Mouse (Mus musculus): Measurements from ENCODE around the gene Rpgrip1l. TPM values are rescaled to one million over a fixed set of nuclear protein-coding genes. Genes with fewer than 3 reads are reported as not detected.
A peak's percentile ranks its signal among the peaks of the same experiment; 100 is the strongest.

Gene Rpgrip1l
- polyA plus RNA-seq, 1 experiment = 0.27 TPM

DNA sequence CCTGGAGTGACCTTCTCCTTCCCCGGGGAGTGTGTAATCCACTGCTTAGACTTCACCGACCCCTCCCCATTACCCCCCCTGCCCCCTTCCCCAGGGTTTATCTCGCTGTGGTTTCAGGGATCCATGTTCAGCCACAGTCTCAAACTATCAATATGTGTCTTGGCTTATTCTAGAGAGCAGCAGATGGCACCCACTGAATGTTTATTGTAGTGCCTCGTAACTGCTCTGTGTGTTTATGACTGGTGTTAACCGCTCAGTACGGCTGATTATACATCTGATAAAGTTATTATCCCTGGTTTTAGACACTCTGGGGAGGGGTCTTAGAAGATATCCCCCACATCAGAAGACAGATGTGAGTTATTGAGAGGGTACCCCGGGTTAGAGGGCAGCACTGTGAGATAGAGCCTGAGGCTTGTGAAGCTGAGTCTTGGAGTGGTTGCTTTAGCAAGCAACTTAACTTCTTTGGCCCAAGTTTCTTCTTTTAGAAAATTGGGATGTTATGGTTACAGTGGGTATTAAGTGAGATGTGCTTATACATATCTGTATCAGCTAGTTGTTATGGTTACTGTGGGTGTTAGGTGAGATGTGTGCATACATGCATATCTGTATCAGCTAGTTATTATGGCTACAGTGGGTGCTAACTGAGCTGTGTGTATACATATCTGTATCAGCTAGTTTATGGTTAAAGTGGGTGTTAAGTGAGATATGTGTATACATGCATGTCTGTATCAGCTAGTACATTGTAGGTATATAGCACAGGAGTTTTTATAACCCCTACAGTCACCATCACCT is 6.1 kb upstream of the Rpgrip1l start:
- Histone ChIP-seq H3K4me3 (replicated peaks) (no peak overlapping the region), H3K36me3 (replicated peaks; ENCODE audit: low read length) (peaks cover 38% of the 10 kb centered on the region)
- TF ChIP-seq GATA1 (IDR thresholded peaks at IDR 0.05; ENCODE audit: borderline replicate concordance, low read length) (no peak), FLI1 (IDR thresholded peaks at IDR 0.05; ENCODE audit: low read length) (no peak)

DNA sequence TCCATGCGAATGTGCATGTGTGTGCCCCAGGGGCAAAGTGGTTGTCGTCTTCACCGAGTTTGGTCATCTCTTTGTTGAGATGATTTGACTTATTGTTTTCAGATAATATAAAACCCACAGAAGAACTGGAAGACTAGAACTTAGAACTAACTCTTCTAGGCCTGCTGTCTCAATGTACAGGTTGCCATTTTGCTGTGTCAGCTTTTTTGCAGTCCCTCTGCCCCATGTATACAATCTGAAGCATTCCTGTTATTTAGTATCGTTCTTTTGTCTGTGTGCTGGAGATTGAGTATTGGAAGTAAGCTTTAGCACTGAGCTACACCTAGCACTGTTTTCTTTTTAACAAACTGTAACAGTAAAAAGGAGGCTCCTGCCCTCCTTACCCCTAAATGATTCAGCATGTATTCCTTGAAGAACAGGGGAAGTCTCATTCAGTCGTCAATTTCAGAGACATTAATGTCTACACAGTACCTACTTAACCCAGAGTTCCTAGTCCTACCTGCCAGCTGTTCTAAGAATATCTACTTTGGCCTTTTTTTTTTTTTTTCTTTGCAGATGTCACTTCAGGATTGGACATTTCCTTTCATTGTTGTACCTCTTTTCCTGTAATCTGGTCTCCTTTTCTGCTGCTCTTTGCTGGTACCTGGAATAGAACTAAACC is 4.6 kb upstream of the Rpgrip1l start:
- H3K4me1 ChIP-seq = peaks cover 86% of the 10 kb centered on the region
- peak overlapping the region; percentile 39 for H3K4me3 ChIP-seq (replicated peaks)
- no peaks in the 10 kb centered on the region for H3K9me3 ChIP-seq
- peaks cover 29% of the 10 kb centered on the region for H3K36me3 ChIP-seq (replicated peaks; ENCODE audit: low read length)
- TF ChIP-seq GATA1 (IDR thresholded peaks at IDR 0.05; ENCODE audit: borderline replicate concordance, low read length) (no peak), FLI1 (IDR thresholded peaks at IDR 0.05; ENCODE audit: low read length) (no peak)
- no peaks in the 10 kb centered on the region for H3K27me3 ChIP-seq (replicated peaks)

More for the DNA sequence above, 6.1 kb upstream of the Rpgrip1l start:
- H3K27me3 ChIP-seq (replicated peaks) = no peaks in the 10 kb centered on the region
- H3K4me1 ChIP-seq = peaks cover 84% of the 10 kb centered on the region
- no peaks in the 10 kb centered on the region for H3K9me3 ChIP-seq

DNA sequence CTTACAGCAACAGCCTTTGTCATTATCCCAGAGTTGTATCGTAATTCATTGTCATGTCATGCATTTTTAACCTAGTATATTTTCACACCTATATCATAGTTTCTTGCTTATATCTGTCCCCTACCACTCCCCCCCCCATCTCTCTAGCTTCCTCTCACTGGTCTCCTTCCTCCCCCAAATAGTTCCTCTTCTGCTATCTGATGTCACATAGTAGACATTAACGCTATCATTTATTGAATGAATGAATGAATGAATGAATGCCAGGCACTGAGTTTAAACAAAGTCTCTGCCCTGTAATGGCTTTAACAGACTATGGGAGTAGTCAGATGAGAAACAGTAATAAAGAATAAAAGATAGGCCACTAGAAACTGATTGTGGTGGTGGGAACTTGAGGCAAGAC is 720 bp downstream of the Rpgrip1l start:
- H3K4me3 ChIP-seq (replicated peaks) = peak overlapping the region; percentile 96
- H3K36me3 ChIP-seq (replicated peaks; ENCODE audit: low read length) = peaks cover 23% of the 10 kb centered on the region
- TF ChIP-seq GATA1 (IDR thresholded peaks at IDR 0.05; ENCODE audit: borderline replicate concordance, low read length) (no peak), FLI1 (IDR thresholded peaks at IDR 0.05; ENCODE audit: low read length) (no peak)
- no peaks in the 10 kb centered on the region for H3K9me3 ChIP-seq
- no peaks in the 10 kb centered on the region for H3K27me3 ChIP-seq (replicated peaks)
- H3K4me1 ChIP-seq = peaks cover 54% of the 10 kb centered on the region

DNA sequence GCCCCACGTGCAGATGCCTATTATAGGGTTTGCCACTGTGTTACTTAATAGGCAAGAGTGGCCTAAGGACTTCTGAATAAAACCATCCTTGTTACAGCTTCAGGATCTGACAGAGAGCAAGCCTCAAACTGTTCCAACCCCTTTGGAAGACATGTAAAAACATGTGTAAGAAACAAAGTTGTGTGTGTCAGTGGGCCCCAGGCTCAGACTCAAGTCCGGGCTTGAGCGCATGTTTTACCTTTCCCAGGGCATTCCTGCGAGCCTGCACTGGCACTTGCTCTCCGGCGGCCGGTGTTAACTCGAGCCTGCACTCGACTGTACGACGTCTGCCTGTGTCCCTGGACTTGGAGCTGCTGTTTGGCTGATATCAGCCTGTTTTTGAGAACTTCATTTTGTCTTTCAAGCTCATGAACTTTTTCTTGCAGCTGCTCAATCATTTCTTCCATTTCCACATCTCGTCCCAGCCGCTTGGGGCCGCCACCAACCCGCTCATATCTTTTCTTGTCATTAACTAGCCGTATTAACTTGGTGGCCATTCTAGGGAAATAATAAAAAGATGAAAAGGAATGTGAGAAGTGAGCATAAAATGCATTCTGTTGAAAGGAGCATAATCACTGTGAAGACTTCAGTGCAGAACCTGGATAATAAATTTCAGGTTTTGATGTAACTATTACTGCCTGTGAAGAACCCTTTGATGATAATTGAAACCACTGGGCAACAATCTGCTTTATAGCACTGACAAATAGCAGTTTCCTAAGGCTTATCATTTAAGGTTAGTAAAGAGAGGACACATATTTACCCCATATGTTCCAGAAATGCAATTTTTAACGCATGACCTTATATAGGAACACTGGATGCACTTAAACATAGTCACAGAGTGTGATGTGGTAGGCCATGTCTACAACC is 8.3 kb downstream of the Rpgrip1l start:
- Histone ChIP-seq H3K27me3 (replicated peaks) (no peaks in the 10 kb centered on the region), H3K9me3 (no peaks in the 10 kb centered on the region), H3K36me3 (replicated peaks; ENCODE audit: low read length) (peaks cover 56% of the 10 kb centered on the region), H3K4me3 (replicated peaks) (no peak overlapping the region), H3K4me1 (no peaks in the 10 kb centered on the region)
- TF ChIP-seq FLI1 (IDR thresholded peaks at IDR 0.05; ENCODE audit: low read length) (no peak), GATA1 (IDR thresholded peaks at IDR 0.05; ENCODE audit: borderline replicate concordance, low read length) (no peak)

DNA sequence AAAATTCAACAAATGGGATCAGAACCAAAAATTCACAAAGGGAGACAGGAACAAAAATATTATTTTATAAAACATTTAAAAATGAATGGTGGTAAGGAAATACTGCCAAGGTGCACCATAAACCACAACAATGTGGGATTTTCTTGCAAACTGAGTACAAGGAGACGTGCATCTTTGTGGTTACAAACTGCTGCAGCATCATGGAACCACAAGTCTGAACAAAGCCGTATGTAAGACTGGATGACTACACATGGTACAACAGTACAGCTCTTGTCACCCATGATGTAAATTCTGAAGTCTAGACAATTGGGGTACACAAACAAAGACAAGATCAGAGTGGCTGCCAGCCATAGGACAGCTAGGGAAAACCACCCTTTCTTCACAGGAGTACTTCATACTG is 14.4 kb downstream of the Rpgrip1l start:
- TF ChIP-seq FLI1 (IDR thresholded peaks at IDR 0.05; ENCODE audit: low read length) (no peak), GATA1 (IDR thresholded peaks at IDR 0.05; ENCODE audit: borderline replicate concordance, low read length) (no peak)
- Histone ChIP-seq H3K9me3 (no peaks in the 10 kb centered on the region), H3K27me3 (replicated peaks) (no peaks in the 10 kb centered on the region), H3K4me3 (replicated peaks) (no peak overlapping the region), H3K4me1 (0 out of 2 replicates have a peak, but pooled peaks cover 3% of the 10 kb centered on the region), H3K36me3 (replicated peaks; ENCODE audit: low read length) (peaks cover 28% of the 10 kb centered on the region)

DNA sequence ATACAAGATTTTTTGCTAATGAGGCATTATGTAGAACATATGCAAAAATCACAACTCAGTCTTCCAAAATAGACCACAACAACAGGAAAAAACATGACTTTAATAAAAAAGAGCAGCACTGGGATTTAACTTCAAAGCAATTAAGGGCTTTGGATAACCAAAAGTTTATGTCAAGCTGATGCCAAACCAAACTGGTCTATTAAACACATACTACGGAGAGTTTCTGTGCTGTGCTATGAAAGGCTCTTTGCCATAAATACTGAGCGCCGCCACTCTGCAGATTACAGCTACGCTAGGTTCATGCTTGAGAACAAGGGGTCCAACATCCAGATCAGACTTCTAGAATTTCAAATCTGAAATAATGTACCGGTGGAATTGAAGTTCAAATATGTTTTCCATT is 17.3 kb downstream of the Rpgrip1l start:
- no peaks in the 10 kb centered on the region for H3K9me3 ChIP-seq
- peaks cover 16% of the 10 kb centered on the region for H3K36me3 ChIP-seq (replicated peaks; ENCODE audit: low read length)
- TF ChIP-seq FLI1 (IDR thresholded peaks at IDR 0.05; ENCODE audit: low read length) (no peak), GATA1 (IDR thresholded peaks at IDR 0.05; ENCODE audit: borderline replicate concordance, low read length) (no peak)
- no peak overlapping the region for H3K4me3 ChIP-seq (replicated peaks)
- no peaks in the 10 kb centered on the region for H3K27me3 ChIP-seq (replicated peaks)
- 0 out of 2 replicates have a peak, but pooled peaks cover 3% of the 10 kb centered on the region for H3K4me1 ChIP-seq

DNA sequence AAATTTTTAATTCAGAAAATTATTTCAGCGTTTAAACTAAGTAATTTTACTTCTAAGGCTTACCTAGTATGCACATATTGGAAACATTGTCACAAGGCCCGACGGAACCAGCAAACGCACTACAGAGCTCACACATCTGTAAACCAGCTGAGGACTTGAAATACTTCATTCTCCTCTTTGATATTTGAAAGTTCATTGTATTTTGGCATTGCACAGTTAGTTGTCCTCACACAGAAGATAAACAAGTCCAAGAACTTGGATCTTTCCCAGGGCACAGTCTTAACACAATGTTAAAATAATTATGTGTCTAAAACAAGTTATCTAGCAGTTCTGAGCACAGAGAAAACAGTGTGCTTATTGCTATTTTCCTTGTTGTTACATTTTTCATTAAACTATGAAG is 22.5 kb downstream of the Rpgrip1l start:
- Histone ChIP-seq H3K36me3 (replicated peaks; ENCODE audit: low read length) (peaks cover 5% of the 10 kb centered on the region), H3K4me3 (replicated peaks) (no peak overlapping the region), H3K9me3 (no peaks in the 10 kb centered on the region), H3K27me3 (replicated peaks) (no peaks in the 10 kb centered on the region), H3K4me1 (peaks cover 4% of the 10 kb centered on the region)
- TF ChIP-seq GATA1 (IDR thresholded peaks at IDR 0.05; ENCODE audit: borderline replicate concordance, low read length) = no peak
- TF ChIP-seq FLI1 (IDR thresholded peaks at IDR 0.05; ENCODE audit: low read length) = no peak

DNA sequence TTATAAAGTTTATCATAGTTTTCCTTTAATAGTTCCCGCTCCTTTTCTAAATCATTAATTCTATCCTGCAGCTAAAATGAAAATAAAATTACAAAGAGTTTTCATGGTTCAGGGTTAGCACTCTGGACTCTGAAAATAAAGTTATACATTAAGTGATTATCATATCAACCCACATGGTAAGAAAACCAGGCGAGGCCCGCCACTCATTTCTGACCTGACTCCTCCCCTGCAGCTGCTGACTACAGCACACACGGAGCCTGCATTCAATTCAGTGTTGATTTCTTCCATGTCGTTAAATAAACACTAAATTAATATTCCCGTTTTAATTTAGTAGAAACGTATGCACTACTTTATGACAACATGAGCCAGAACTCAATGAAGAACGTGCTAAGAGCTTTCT is 26.8 kb downstream of the Rpgrip1l start:
- no peak for TF ChIP-seq GATA1 (IDR thresholded peaks at IDR 0.05; ENCODE audit: borderline replicate concordance, low read length)
- TF ChIP-seq FLI1 (IDR thresholded peaks at IDR 0.05; ENCODE audit: low read length) = no peak

DNA sequence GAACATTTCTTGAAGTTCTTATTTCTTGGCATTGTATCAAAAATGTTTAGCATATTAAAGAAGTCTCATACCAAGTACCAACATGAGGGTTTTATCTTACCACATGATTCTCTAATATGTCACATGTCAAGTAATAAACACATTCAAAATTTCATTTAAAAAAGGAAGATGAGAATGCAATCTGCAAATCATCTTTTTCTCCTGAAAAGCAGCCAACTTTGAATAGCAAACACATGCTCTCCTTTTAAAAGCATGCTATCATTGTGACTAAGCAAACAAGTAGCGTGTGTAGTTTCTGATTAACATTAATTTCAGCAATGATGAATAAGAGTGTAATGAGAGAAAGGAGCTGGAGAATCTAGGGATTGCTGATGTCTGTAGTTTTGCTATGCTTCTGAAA is 29.2 kb downstream of the Rpgrip1l start:
- TF ChIP-seq FLI1 (IDR thresholded peaks at IDR 0.05; ENCODE audit: low read length) = no peak
- TF ChIP-seq GATA1 (IDR thresholded peaks at IDR 0.05; ENCODE audit: borderline replicate concordance, low read length) = no peak
- H3K4me1 ChIP-seq = peaks cover 12% of the 10 kb centered on the region
- no peaks in the 10 kb centered on the region for H3K27me3 ChIP-seq (replicated peaks)
- no peak overlapping the region for H3K4me3 ChIP-seq (replicated peaks)
- no peaks in the 10 kb centered on the region for H3K9me3 ChIP-seq
- peaks cover 5% of the 10 kb centered on the region for H3K36me3 ChIP-seq (replicated peaks; ENCODE audit: low read length)

More for the DNA sequence above, 26.8 kb downstream of the Rpgrip1l start:
- Histone ChIP-seq H3K4me3 (replicated peaks) (no peak overlapping the region), H3K36me3 (replicated peaks; ENCODE audit: low read length) (peaks cover 5% of the 10 kb centered on the region), H3K4me1 (peaks cover 16% of the 10 kb centered on the region), H3K9me3 (no peaks in the 10 kb centered on the region), H3K27me3 (replicated peaks) (no peaks in the 10 kb centered on the region)
